Mouse (Mus musculus) stomach, postnatal 0 days (tissue): ENCODE measurements around the gene Meltf.

Source experiments
- CTCF ChIP-seq: IDR thresholded peaks from 2 replicates; pipeline ENCODE4 v1.5.1; 2016; ENCODE audit warnings: antibody characterized with exemption, low read depth, mild to moderate bottlenecking, moderate library complexity
- EP300 ChIP-seq: optimal IDR thresholded peaks from 2 replicates; pipeline ENCODE3; 2016; ENCODE audit warnings: antibody characterized with exemption

DNA sequence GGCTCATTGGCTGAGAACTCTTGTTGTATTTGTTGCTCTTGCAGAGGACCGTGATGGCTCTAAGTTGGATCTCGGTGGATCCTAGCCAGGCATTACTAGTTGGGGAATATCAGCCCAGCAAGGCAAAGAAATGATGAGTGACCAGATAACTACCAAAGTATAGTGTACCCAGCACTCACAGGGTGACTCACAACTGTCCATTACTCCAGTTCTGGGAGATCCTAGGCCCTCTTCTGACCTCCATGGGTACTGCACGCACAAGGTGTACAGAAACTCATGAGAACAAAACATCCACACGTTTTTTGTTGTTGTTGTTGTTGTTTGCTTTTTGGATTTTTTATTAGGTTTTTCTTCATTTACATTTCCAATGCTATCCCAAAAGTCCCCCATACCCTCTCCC, 58.0 kb downstream of the Meltf start:
- TF ChIP-seq CTCF (peak; percentile 27; the same call in 1 of the 2 replicates), EP300 (no peak)
